Mouse (Mus musculus) R1 (cell line): ENCODE measurements around the gene Wnt6.
A peak's percentile ranks its signal among the peaks of the same experiment; 100 is the strongest.

Source experiments
- DNase-seq: peaks from one replicate; pipeline ENCODE4 v3.0.0-alpha.2; 2018; ENCODE audit warnings: low read depth, low spot score

The Wnt6 gene

DNA sequence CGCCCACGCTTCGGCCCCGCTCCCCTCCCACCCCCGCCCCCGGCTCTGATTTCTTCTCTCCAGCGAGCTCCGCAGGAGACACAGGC, at the start of gene Wnt6:
Gene Wnt6 (plus strand): TSS at position 48 of the 86 bp plus-strand sequence.
- DNase-seq: no peak

DNA sequence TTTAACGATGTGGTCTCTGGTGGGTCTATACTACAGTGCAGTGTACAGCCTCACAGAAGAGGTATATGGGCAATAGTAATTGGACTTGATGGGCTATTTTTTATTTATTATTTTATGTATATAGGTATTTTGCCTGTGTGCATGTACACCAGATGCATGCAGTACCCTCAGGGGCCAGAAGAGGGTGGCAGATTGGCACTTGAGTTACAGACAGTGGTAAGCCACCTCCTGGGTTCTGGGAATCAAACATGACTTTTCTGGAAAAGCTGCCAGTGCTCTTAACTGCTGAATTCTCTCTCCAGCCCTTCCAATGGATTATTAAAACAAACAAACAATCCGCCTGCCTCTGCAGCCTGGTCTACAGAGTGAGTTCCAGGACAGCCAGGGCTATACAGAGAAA, 47.9 kb upstream of the Wnt6 start:
- DNase-seq: peak; percentile 64

DNA sequence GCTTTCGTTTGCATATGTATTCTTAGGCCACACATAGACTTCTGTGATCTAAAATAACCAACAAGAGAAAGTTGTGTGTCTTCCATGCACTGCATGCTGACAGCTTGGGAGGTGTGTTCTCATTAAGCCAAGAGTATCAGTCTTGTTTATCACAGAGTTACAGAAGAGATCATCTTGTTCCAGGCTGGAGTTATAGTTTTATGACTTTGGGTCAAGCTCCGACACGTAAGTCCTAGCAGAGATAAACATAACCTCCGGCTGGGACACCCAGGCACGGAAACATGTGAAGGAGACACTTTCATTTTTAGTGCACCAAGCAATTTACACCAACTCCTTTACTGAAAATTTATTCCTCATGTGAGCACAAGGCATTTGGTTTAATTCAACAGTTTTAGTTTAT, 45.6 kb upstream of the Wnt6 start:
- no peak for DNase-seq

DNA sequence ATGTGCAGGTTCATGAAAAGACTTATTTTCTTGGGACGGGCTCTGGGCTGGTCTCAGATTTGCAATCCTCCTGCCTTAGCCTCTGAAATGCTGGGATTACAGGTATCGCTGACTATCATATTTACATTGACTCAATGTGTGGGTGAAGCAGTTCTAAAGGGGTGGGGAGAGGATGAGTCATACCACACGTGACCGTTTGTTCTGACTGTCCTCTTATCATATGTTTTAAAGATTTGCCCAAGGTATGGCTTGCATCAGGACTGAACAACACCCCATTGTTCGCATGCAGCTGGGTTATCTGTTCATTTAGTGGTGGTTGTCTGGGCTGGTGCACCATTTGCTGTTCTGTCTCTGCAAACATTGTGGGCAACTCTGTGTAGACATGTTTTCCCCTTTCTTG, 45.0 kb upstream of the Wnt6 start:
- no peak for DNase-seq

DNA sequence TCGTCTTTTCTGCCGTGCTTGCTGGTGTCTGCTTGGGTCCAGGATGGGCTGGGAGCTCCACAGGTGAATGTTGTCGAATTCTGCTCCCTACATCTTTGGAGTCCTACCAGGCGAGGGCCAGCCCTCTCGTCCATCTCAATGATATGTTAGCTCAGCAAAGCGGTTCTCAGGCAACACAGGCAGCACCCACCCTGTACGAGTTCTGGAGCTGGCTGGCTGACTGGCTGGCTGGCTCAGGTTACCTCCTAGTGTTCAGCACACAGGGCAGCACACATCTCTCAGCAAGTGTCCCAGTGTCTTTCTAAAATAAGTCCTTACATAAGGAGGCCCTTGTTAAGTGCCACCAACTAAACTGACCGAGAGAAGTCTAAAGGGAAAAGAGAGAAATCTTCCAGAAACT, 43.2 kb upstream of the Wnt6 start:
- DNase-seq: no peak

DNA sequence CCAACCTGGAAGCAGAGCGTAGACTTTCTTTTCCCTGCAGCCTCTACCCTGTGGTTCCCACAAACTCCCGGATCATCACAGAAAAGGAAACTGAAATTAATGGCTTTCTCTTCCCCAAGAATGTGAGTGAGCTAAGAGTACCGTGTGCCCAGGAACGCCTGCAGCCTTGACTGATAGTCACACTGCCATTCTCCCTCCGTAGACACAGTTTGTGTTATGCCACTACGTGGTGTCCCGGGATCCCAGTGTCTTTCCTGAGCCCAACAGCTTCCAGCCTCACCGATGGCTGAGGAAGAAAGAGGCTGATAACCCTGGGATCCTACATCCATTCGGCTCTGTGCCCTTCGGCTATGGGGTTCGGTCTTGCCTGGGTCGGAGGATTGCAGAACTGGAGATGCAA, 34.7 kb upstream of the Wnt6 start:
- no peak for DNase-seq

DNA sequence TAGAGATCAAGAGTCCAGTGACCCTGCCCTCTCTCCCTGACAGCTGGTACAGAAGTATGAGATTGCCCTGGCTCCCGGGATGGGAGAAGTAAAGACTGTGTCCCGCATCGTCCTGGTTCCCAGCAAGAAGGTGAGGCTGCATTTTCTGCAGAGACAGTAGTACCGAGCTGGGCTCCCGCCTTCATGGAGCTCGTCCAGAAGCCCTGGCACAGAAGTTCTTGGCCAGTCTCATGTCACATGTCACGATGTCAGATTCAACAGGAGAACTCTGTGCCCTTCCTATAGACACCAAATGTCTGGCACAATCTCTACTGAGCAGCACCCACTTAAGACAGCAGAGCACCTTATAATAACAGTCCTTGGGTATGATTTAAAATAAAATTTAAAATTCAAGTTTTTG, 34.2 kb upstream of the Wnt6 start:
- DNase-seq: no peak

DNA sequence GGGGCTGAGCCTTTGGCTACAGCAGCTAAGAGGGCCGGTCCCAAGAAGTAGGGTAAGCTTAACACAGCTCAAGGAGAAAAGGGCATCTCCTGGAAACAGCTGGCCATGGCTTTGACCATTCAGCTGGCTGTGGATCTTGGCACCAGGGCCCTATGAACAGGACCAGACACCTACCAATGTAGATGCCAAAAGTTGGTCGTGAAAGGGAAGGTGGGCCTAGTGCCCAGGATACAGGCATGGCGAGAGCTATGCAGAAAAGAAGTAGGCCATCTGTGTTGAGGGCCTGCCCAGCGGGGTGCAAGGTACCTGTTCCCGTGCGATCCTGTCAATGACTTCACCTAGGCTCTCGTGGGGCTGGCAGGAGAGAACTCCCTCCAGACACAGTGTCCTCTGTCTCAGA, 30.8 kb upstream of the Wnt6 start:
- no peak for DNase-seq

DNA sequence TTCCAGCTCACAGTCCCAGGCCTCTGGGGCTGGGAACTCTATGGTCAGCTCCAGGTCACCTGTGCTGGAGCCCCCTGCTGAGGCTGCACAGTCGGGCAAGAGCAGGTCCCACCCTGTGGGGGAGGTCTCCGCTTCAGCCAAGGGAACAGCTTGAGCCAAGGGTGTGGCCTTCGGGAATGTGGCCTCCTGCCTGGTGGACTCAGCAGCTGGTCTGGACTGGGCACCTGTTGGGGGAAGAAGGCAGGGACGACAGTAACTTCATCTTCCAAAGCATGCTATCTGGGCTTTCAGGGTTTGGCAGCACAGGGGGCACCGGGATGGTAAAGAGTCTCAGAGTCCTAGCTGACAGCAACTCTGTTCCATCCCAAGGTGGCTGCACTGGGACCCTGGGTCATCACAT, 24.4 kb upstream of the Wnt6 start:
- DNase-seq: no peak

DNA sequence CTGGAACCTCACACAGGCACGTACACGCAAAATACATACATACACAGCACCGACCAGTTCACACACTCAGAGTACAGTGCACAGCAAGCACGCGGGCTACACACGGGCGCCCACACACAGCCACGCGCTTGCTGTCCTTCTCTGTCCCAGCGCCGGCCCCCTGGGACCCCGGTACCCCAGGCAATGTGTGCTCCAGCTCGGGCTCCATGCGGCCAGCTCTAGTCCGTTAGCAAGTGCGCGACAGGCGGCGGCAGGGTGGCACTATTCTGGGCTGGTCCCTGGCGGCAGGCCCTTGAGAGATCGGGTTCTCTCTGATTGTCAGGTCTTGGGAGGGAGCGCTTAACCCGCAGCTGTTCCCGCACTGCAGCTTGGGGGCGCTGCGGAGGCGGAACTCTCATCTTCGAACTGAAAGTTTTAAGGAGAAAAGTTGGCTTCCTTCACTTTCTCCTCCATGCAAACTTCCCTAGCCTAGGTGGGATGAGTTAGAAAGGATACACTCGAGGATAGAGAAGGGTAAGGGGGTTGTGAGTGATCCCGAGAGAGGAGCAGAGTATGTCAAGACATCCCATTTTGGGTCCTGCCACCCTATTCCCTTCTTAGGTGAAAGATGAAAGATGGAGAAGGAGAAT, 22.9 kb upstream of the Wnt6 start, which contains the start of gene Prkag3:
Gene Prkag3 (minus strand): TSS at position 579 of the 629 bp plus-strand sequence.
- DNase-seq: peak; percentile 85

DNA sequence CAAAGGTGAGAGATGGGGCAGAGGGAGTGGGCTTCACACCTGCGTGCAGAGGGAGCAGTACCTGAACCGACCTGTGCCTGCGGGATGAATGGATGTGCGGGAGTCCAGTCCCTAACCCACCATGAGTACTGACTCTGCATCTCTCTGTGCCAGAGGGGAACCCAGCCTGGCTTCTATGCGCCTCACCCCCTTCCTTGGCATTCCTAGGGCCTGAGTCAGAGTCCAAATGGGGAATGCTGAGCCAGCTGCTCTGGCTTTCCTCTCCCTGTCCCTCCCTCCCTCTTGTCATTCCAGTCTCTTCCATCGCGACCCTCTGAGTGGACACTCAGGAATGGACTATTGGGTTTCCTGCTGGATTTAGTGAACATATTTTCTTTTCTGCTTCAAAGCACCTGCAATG, 22.4 kb upstream of the Wnt6 start:
- DNase-seq: no peak

DNA sequence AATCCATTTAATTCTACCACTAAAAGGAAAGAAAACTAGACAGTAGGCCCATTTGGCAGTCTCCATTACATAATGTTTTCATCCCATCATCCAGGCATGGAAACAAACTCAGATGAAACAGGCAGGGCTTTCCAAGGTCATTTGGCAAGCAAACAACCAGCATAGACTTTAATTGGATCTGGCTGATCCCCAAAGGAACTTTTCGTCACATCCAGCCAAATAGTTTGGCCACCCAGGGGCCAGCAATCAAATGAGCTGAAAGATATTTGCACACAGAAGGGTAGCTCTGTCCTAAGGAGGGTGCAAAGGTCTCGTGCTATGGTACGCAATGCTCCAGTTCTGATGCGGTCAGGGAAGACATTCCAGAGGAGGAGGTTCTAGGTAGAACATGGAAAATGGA, 21.0 kb upstream of the Wnt6 start:
- no peak for DNase-seq

DNA sequence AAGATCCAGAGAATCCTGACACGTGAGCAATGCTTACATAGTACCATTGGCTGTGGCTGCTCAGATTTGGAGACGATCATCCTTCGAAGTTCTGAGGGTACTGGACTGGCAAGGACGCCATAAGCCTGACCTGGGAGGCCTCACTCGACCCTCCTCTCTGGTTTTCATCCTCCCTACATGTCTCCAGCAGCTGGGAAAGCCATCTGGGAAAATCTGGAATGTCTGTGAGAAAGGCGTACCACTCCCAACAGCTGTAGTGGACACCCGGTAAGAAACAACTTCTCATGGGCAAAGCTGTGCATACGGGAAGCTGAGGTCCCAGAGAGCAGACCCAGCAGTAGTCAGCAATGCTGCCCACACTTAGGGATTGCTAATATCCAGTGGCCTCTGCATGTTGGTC, 19.5 kb upstream of the Wnt6 start:
- DNase-seq: no peak

DNA sequence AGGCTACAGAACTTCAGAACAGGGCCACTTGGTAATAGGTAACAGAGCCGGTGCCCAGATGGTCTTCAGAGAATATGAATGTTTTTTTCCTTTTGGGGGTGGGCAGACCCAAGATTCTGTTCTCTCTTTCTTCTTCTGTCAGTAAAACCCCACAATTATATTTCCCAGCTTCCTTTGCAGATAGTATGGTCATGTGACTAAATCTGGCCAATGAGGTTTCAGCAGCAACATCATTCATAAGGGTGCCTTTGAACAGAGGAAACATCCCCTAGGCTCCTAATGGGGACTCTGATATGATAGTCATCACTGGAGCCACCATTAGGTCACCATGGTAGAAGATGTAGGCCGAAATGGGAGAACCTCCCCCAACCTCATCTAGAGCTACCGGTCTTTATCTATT, 18.9 kb upstream of the Wnt6 start:
- no peak for DNase-seq

DNA sequence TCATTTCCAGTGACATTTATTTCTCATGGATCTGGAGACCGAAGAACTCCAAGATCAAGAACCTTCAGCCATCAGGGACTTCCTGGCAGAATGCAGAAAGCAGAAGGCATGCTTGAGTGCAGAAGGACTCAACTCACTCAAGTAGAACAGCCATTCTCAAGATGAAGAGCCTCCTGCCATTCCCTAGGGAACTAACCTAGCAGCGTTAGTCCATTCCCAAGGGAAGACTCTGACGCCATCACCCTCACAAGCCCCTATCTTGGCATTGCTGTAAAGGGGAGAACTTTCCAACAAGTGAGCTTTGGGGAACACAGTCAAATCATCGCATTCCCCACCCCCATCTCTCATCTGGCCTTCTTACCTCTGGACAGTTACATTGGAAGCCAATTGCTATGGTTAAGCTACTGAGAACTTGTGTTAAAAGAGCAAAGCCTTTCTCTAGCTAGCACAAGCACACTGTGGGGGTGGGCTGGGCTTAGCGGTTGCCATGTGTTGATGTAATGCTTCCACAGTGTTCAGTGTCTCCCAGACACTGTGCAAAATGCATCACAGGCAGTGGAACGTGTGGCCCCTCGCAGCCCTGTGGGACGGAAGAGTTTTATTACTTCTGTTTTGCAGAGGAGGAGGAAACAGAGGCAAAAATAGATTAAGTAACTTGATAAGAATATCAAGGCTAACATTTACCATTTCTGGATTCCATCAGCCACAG, 18.3 kb upstream of the Wnt6 start:
- no peak for DNase-seq

DNA sequence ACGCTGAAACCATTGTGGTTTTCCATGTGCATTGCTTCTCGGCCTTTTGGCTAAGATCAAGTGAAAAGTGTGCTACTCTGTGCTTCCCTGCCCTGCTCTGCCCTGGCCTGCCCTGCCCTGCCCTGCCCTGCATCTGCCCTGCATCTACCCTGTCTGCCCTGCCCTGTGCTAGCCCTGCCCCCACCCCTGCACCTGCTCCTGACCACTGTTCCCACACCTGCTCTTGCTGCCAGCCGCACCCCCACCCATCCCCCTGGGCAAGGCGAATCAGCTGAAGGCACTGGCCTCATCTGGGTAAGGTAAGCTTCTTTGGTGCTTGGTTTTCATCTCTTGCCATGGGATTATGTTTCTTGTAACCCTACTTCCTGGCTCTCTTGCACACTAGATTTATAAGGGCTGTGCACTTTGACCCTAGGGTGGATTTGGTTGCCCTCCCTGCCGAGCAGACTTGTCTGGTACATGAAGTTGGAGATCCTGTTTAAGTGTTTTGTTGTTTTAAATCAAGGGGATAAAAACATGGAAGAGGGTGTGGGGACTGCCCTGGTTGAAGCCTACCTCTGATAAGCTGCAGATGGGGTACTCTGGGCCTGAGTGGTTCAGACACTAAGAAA, 17.4 kb upstream of the Wnt6 start:
- DNase-seq: no peak

DNA sequence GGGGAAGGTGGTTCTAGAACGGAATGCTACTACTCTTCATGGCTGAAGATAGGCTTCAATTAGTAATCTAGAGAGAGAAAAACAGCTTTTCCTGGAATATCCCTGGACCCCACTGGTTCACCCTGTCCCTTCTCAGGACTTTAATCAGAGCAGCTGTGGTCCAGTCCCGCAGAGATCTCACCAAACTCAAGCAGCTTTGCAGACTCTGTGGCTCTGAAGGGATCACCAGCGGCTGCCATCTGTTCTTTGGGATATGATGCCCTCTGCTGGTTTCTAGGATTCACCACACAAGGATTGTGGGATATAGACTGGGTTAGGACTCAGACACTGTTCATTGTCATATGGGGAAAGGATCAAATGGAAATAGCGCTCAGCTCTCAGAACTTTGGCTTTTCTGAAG, 11.9 kb upstream of the Wnt6 start:
- DNase-seq: peak; percentile 72

DNA sequence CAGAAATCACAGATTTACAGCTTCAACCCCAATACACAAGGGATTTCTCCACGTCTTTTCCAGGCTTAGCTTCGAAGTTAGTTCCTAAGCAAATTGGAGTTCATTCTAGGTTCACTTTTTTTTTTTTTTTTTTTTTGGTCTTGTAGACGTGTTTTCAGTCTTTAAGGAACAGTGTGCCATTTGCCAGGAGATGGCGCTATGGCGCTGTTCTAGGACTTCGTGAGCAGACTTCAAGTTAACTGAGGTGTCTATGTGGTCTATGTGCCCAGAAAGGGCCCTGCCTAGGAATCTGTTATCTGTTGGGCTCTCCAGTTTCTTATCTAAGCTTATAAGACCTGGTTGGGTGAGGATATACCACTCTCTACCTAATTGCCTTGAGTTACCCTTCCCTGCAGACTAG, 8.6 kb upstream of the Wnt6 start:
- peak; percentile 92 for DNase-seq

DNA sequence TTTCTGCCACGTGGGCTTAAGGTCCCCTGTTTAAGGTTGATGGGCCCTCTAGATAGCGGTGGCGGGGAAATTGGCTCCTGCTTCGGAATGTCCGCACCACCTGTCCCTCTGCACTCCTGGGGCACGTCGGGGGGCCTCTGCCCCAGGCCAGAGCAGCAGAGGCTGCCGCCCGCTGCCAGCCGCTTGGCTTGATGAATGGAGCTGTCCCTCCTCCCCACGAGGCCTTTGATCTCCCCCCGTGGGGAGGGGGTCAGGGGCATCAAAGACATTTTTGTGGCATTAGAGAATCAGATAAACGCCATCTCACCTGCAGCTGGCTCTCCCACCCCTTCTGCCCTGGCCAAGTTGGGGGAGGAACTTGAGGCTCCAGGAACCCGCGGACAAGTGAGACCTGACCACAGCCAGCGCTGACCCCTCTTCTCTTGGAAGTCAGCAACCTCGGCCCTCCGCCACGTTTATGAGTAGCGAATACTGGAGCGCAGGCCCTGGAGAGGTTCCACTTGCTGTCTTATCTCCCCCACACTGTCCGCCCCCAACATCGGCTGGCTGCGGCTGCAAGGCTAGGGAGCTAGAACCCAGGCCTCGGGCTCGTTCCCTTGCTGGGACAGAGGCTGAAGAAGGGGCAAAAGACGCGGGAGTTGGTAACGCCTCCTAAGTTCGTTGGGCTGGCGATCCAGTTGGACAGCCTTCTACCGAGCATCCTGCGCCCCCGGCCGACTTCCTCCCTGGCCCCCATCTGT, 795 bp upstream of the Wnt6 start:
- peak; percentile 51 for DNase-seq

DNA sequence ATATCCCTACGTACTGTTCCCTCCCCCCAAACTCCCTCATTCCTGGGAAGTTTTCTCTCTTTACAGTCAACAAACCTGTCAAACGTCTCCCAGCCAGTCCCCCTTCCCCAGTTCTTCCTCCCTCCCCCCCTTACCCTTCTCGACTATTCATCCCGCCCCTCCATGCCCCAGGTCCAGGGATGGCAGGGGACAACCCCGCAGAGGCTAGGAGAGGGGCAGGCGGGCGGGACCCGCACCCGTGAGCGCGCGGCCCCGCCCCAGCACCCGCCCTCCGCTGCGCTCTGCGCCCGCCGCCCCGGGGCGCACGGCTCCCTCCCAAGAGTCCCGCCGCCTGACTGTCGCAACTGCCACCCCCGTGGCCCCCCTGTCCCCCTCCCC, 236 bp upstream of the Wnt6 start:
- no peak for DNase-seq

DNA sequence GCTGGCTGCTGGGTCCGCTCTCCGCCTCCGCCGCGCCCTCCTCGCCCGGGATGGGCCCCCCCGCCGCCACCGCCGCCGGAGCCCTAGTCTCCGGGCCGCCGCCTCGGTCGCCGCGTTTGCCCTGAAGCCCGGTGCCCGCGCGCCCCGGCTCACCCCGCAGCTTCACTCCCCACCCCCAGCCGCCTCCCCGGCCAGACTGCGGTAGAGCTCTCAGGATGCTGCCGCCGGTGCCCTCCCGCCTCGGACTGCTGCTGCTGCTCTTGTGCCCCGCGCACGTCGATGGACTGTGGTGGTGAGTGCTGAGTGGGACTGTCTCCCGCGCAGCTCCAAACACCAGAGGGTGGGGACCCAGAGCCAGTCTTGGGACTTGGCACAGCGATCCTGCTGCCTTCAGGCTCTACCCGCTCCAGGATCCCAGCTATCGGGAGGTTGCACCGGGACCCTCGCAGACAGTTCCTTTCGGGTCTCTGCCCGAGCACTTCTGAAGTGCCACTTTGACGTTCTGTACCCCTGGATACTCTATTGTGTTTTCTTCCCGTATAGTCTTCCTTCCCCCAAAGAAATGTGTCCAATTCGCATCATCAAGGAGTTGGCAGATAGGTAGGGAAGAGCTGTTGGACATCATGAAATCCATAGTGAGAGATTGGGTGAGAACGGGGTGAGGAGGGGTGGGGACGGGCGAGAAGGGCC, 384 bp downstream of the Wnt6 start:
- peak; percentile 37 for DNase-seq

DNA sequence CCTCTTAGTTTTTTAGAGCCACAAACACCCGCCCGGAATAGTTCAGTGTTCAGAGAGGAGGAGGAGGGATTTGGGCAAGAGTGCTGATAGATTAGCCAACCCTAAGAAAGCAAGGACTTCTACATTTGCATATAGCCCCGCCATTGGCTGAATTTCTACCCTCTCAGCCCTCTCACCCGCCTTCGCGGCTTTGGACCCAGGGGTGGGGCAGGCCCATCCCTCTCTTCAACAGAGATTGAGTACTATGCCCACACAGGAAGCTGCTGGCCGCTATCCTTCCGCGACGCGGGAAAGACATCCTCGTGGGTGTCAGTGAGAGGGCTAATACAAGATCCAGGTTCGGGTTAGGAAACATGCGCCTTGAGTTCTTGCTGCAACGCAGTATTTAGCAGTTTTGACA, 1.4 kb downstream of the Wnt6 start:
- peak; percentile 94 for DNase-seq

DNA sequence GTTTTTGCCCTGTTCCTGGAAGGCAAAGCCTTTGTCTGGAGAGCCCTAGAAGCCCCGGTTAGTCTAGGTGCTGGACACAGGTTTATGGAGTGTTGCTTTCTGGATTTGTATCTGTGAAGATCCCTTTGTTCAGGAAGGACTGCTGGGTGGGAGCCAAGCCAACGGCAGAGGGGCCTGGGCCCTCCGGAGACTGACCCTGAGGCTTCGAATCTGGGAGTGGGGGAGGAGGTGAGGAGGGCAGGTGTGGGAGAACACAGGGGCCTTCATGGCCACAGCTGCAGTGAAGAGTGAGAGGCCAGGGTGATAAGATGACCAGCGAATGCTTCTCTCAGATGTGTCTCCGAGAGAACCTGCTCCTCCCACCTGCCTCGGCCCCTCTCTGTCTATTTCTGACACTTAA, 2.4 kb downstream of the Wnt6 start:
- no peak for DNase-seq
